Mouse (Mus musculus) embryonic fibroblast, embryonic 13.5 days (primary cell): ENCODE measurements at regions not wholly inside any gene's neighbourhood (a gene's known extent, or its start where the extent isn't known, plus 50 kb on each side); places are given as distances from the start of the nearest gene placed in this dataset.

ENCODE experiments used
- CTCF ChIP-seq: IDR thresholded peaks from 2 replicates; pipeline ENCODE4 v1.5.1; 2011; ENCODE audit warnings: mild to moderate bottlenecking, control low read depth, low read length, moderate library complexity, borderline replicate concordance; ENCODE audit not compliant: insufficient read depth
- POLR2A ChIP-seq: IDR thresholded peaks from 2 replicates; pipeline ENCODE4 v1.6.1; 2011; ENCODE audit warnings: low read depth, mild to moderate bottlenecking, control low read depth, low read length, moderate library complexity

DNA sequence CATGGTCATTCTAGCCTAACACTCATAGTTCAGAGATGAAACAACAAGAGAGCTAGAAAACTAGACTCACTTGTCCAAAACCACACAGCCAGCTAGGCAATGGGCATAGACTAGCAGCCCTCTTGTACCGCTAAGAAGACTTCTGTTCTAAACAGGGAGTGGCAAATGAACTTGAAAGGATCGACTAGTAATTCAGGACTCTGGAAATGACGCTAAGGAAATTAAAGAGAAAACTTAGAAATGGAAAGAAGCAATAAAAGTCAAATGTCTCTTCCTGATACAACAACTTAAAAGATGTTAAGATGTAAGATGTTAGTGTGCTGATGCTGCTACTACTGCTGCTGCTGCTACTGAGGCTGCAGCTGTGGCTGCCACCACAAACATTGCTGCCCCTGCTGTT, 293.7 kb upstream of the 4930412O13Rik start:
- no peak for TF ChIP-seq POLR2A
- no peak for TF ChIP-seq CTCF
